Comparison of ENCODE assay signal across 9 mouse cellular contexts in the genomic region with DNA sequence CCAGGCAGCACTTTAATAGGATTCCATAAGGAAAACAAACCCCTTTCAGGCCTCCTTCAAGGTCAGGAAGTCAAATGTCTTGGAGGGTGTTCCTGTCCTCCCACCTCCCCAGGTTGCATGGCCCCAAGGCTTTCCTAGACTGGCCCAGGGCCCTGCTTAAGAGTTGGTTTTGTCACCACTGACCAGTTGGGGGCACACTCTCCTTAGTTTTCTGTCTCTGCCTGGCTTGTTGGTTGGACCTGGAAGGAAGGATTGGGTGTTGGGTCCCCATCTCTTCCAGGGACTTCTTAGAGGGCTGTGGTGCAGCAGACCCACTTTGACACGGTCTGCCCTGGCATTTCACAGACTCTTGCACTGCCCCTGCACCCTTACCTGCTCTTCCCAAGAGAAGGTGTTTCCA.
DNase-seq lines count a peak whose midpoint lies in the region; ATAC-seq and TF ChIP-seq lines count a peak whose summit lies in the region.
"Had no signal": no experiment of that assay in that cellular context is flagged by ENCODE, and none has a peak within 500 bp of the region (broad histone marks: within the 10 kb centered on the region; RNA-seq: fewer than 3 reads in every experiment).

No protein-coding gene starts in this region.

- H3K4me3 ChIP-seq in layer of hippocampus, adult 2 months = no peak overlapping the region
- no peak overlapping the region for H3K4me3 ChIP-seq in kidney, embryonic 15.5 days (replicated peaks)
- H3K4me3 ChIP-seq: heart, embryonic 13.5 days had no signal

- H3K4me1 ChIP-seq in kidney, embryonic 15.5 days = 0 out of 2 replicates have a peak, but pooled peaks cover 5% of the 10 kb centered on the region

- peak; percentile 69 for TF ChIP-seq CTCF in layer of hippocampus, adult 2 months (conservative IDR thresholded peaks at IDR 0.05)
- peak; percentile 17; the same call in 1 of the 2 replicates for TF ChIP-seq CTCF in brain, embryonic 14.5 days (IDR thresholded peaks at IDR 0.05; ENCODE audit: borderline replicate concordance, extremely low read depth, insufficient read depth, insufficient read length)

- WGBS in kidney, embryonic 15.5 days = 61% methylated on average over 1 of the region's 1 CpGs

- H3K9ac ChIP-seq in kidney, embryonic 15.5 days = no peak overlapping the region
- H3K9ac ChIP-seq: heart, embryonic 13.5 days had no signal

- H3K9me3 ChIP-seq in kidney, embryonic 15.5 days (replicated peaks) = no peaks in the 10 kb centered on the region
- H3K9me3 ChIP-seq: heart, embryonic 13.5 days had no signal

- H3K36me3 ChIP-seq in kidney, embryonic 15.5 days = no peaks in the 10 kb centered on the region
- H3K36me3 ChIP-seq: heart, embryonic 13.5 days had no signal

- H3K27me3 ChIP-seq in kidney, embryonic 15.5 days = peaks cover 23% of the 10 kb centered on the region

- H3K27ac ChIP-seq in layer of hippocampus, adult 2 months = no peak overlapping the region
- no peak overlapping the region for H3K27ac ChIP-seq in kidney, embryonic 15.5 days
- H3K27ac ChIP-seq: heart, embryonic 13.5 days had no signal

- DNase-seq in adrenal gland, adult 8-10 months = peak; percentile 6
- no peak for DNase-seq in adrenal gland, postnatal 25 days
- DNase-seq in layer of hippocampus, adult 2 months (ENCODE audit: low spot score in 2 of 2) = peak in 1 of 2 experiments; percentile 30
- DNase-seq in layer of hippocampus, adult 11-12 months (ENCODE audit: low spot score) = no peak
- no peak for DNase-seq in brain, embryonic 14.5 days (ENCODE audit: low read depth)

- no peak for TF ChIP-seq POLR2A in brain, embryonic 14.5 days (IDR thresholded peaks at IDR 0.05; ENCODE audit: borderline replicate concordance, extremely low read depth, insufficient read depth, insufficient read length, poor library complexity, severe bottlenecking)

- ATAC-seq in megakaryocyte progenitor cell, adult 5-6 weeks (replicated peaks; ENCODE audit: poor library complexity) = peak; percentile 53; the same call in 1 of the 2 replicates
- ATAC-seq in cerebellum, adult (ENCODE audit: insufficient number of reproducible peaks, low FRiP score, low TSS enrichment) = no peak
- ATAC-seq in kidney, embryonic 15.5 days (replicated peaks; ENCODE audit: low FRiP score) = no peak

- H3K4me2 ChIP-seq in kidney, embryonic 15.5 days = no peak overlapping the region
- H3K4me2 ChIP-seq: heart, embryonic 13.5 days had no signal
